Mouse (Mus musculus): ENCODE results near the gene Furin. TPM values are rescaled to one million over a fixed set of nuclear protein-coding genes. Genes with fewer than 3 reads are reported as not detected.
A peak's percentile ranks its signal among the peaks of the same experiment; 100 is the strongest.

The Furin gene
- total and polyA plus RNA-seq, 3 experiments, result 21.3 to 30.4 (median 25.1) TPM

- DNase-seq (ENCODE audit: low spot score), result no peak
- Histone ChIP-seq H3K4me3 (ENCODE audit: low read depth, low read length) (no peak overlapping the region), H3K27me3 (ENCODE audit: insufficient read depth, low read length) (peaks cover 23% of the 10 kb centered on the region; the same call in 1 of the 2 replicates), H3K36me3 (replicated peaks) (no peaks in the 10 kb centered on the region), H3K4me1 (ENCODE audit: insufficient read depth, low read depth, low read length) (peaks cover 15% of the 10 kb centered on the region), H3K9me3 (replicated peaks) (no peaks in the 10 kb centered on the region)
- no peak for ATAC-seq (ENCODE audit: extremely low read depth, insufficient number of reproducible peaks, low FRiP score, poor library complexity, severe bottlenecking)
- TF ChIP-seq POLR2AphosphoS5 (IDR thresholded peaks at IDR 0.05; ENCODE audit: insufficient replicate concordance, low read depth, low read length) (no peak), GATA2 (IDR thresholded peaks at IDR 0.05; ENCODE audit: borderline replicate concordance, low read depth, low read length) (no peak), TAL1 (conservative IDR thresholded peaks at IDR 0.05; ENCODE audit: low read depth, low read length) (no peak), GATA1 (IDR thresholded peaks at IDR 0.05; ENCODE audit: borderline replicate concordance, low read length) (no peak), CTCF (IDR thresholded peaks at IDR 0.05; ENCODE audit: low read depth, low read length) (no peak)
Observed at GRCm38 (mm10) chr7:80435594-80435993, 30.4 kb upstream of the Furin start.

- peaks cover 32% of the 10 kb centered on the region; the same call in 1 of the 2 replicates for H3K27me3 ChIP-seq (ENCODE audit: insufficient read depth, low read length)
- no peak for DNase-seq (ENCODE audit: low spot score)
- H3K4me1 ChIP-seq (ENCODE audit: insufficient read depth, low read depth, low read length), result peaks cover 24% of the 10 kb centered on the region
- H3K36me3 ChIP-seq (replicated peaks), result no peaks in the 10 kb centered on the region
- TF ChIP-seq POLR2AphosphoS5 (IDR thresholded peaks at IDR 0.05; ENCODE audit: insufficient replicate concordance, low read depth, low read length), result no peak
- ATAC-seq (ENCODE audit: extremely low read depth, insufficient number of reproducible peaks, low FRiP score, poor library complexity, severe bottlenecking), result no peak
- H3K9me3 ChIP-seq (replicated peaks), result no peaks in the 10 kb centered on the region; the same call in 1 of the 2 replicates
- no peak overlapping the region for H3K4me3 ChIP-seq (ENCODE audit: low read depth, low read length)
Observed at GRCm38 (mm10) chr7:80429661-80430060, 24.4 kb upstream of the Furin start.

- H3K9me3 ChIP-seq (replicated peaks), result no peaks in the 10 kb centered on the region; the same call in 1 of the 2 replicates
- DNase-seq (ENCODE audit: low spot score) (no peak), ATAC-seq (ENCODE audit: extremely low read depth, insufficient number of reproducible peaks, low FRiP score, poor library complexity, severe bottlenecking) (no peak)
- no peak overlapping the region for H3K4me3 ChIP-seq (ENCODE audit: low read depth, low read length)
- TF ChIP-seq GATA2 (IDR thresholded peaks at IDR 0.05; ENCODE audit: borderline replicate concordance, low read depth, low read length), result no peak
- H3K4me1 ChIP-seq (ENCODE audit: insufficient read depth, low read depth, low read length), result peaks cover 18% of the 10 kb centered on the region
- no peaks in the 10 kb centered on the region for H3K36me3 ChIP-seq (replicated peaks)
- H3K27me3 ChIP-seq (ENCODE audit: insufficient read depth, low read length), result peaks cover 28% of the 10 kb centered on the region; the same call in 1 of the 2 replicates
Observed at GRCm38 (mm10) chr7:80427730-80428129, 22.5 kb upstream of the Furin start.

- H3K4me3 ChIP-seq (ENCODE audit: low read depth, low read length), result no peak overlapping the region
- no peak for DNase-seq (ENCODE audit: low spot score)
- H3K9me3 ChIP-seq (replicated peaks), result no peaks in the 10 kb centered on the region; the same call in 1 of the 2 replicates
- H3K27me3 ChIP-seq (ENCODE audit: insufficient read depth, low read length), result peaks cover 28% of the 10 kb centered on the region; the same call in 1 of the 2 replicates
- peaks cover 26% of the 10 kb centered on the region for H3K4me1 ChIP-seq (ENCODE audit: insufficient read depth, low read depth, low read length)
- no peak for TF ChIP-seq GATA1 (IDR thresholded peaks at IDR 0.05; ENCODE audit: borderline replicate concordance, low read length)
- TF ChIP-seq GATA2 (IDR thresholded peaks at IDR 0.05; ENCODE audit: borderline replicate concordance, low read depth, low read length), result no peak
- TF ChIP-seq POLR2AphosphoS5 (IDR thresholded peaks at IDR 0.05; ENCODE audit: insufficient replicate concordance, low read depth, low read length), result no peak
- TF ChIP-seq TAL1 (conservative IDR thresholded peaks at IDR 0.05; ENCODE audit: low read depth, low read length), result no peak
- TF ChIP-seq CTCF (IDR thresholded peaks at IDR 0.05; ENCODE audit: low read depth, low read length), result no peak
- H3K36me3 ChIP-seq (replicated peaks), result no peaks in the 10 kb centered on the region
- peak; percentile 34; the same call in 1 of the 2 replicates for ATAC-seq (ENCODE audit: extremely low read depth, insufficient number of reproducible peaks, low FRiP score, poor library complexity, severe bottlenecking)
Observed at GRCm38 (mm10) chr7:80426363-80426762, 21.1 kb upstream of the Furin start.

GRCm38 (mm10) chr7:80424722-80425121 is 19.5 kb upstream of the Furin start:
- Histone ChIP-seq H3K4me1 (ENCODE audit: insufficient read depth, low read depth, low read length) (peaks cover 39% of the 10 kb centered on the region), H3K27me3 (ENCODE audit: insufficient read depth, low read length) (peaks cover 24% of the 10 kb centered on the region; the same call in 1 of the 2 replicates), H3K36me3 (replicated peaks) (no peaks in the 10 kb centered on the region), H3K9me3 (replicated peaks) (no peaks in the 10 kb centered on the region; the same call in 1 of the 2 replicates), H3K4me3 (ENCODE audit: low read depth, low read length) (no peak overlapping the region)
- TF ChIP-seq POLR2AphosphoS5 (IDR thresholded peaks at IDR 0.05; ENCODE audit: insufficient replicate concordance, low read depth, low read length) (no peak), CTCF (IDR thresholded peaks at IDR 0.05; ENCODE audit: low read depth, low read length) (peak; percentile 31; the same call in 1 of the 2 replicates), GATA2 (IDR thresholded peaks at IDR 0.05; ENCODE audit: borderline replicate concordance, low read depth, low read length) (no peak)
- DNase-seq (ENCODE audit: low spot score), result no peak
- no peak for ATAC-seq (ENCODE audit: extremely low read depth, insufficient number of reproducible peaks, low FRiP score, poor library complexity, severe bottlenecking)

GRCm38 (mm10) chr7:80422759-80423480 is 17.7 kb upstream of the Furin start:
- ATAC-seq (ENCODE audit: extremely low read depth, insufficient number of reproducible peaks, low FRiP score, poor library complexity, severe bottlenecking) (no peak), DNase-seq (ENCODE audit: low spot score) (peak; percentile 27)

More at GRCm38 (mm10) chr7:80422759-80423480, 17.7 kb upstream of the Furin start:
- Histone ChIP-seq H3K4me1 (ENCODE audit: insufficient read depth, low read depth, low read length) (peaks cover 56% of the 10 kb centered on the region), H3K4me3 (ENCODE audit: low read depth, low read length) (no peak overlapping the region; the same call in 1 of the 2 replicates), H3K9me3 (replicated peaks) (no peaks in the 10 kb centered on the region; the same call in 1 of the 2 replicates), H3K27me3 (ENCODE audit: insufficient read depth, low read length) (peaks cover 16% of the 10 kb centered on the region; the same call in 1 of the 2 replicates), H3K36me3 (replicated peaks) (no peaks in the 10 kb centered on the region)
- TF ChIP-seq POLR2AphosphoS5 (IDR thresholded peaks at IDR 0.05; ENCODE audit: insufficient replicate concordance, low read depth, low read length) (no peak), TAL1 (conservative IDR thresholded peaks at IDR 0.05; ENCODE audit: low read depth, low read length) (no peak), GATA2 (IDR thresholded peaks at IDR 0.05; ENCODE audit: borderline replicate concordance, low read depth, low read length) (no peak), CTCF (IDR thresholded peaks at IDR 0.05; ENCODE audit: low read depth, low read length) (no peak), GATA1 (IDR thresholded peaks at IDR 0.05; ENCODE audit: borderline replicate concordance, low read length) (no peak)
